Mouse (Mus musculus) bone marrow, adult 2 months (tissue): Measurements from ENCODE around the gene Defb23.

ENCODE experiments used
- CTCF ChIP-seq: fragments of 200-500 bp; IDR thresholded peaks from 2 replicates; pipeline ENCODE4 v1.5.1; 2011; ENCODE audit warnings: low read length, control low read depth; ENCODE audit not compliant: control insufficient read depth, insufficient read depth
- POLR2A ChIP-seq: fragments of 200-500 bp; IDR thresholded peaks from 2 replicates; pipeline ENCODE4 v1.6.1; 2011; ENCODE audit warnings: low read depth, mild to moderate bottlenecking, control low read depth, low read length, borderline replicate concordance; ENCODE audit not compliant: control insufficient read depth

GRCm38 (mm10) chr2:152415786-152416185, 48.6 kb downstream of the Defb23 start:
- no peak for TF ChIP-seq CTCF
- no peak for TF ChIP-seq POLR2A
